Mouse (Mus musculus): ENCODE measurements at regions not wholly inside any gene's neighbourhood (a gene's known extent, or its start where the extent isn't known, plus 50 kb on each side); places are given as distances from the start of the nearest gene placed in this dataset.
A peak's percentile ranks its signal among the peaks of the same experiment; 100 is the strongest.

- no peak for TF ChIP-seq CTCF (IDR thresholded peaks at IDR 0.05; ENCODE audit: control insufficient read depth, insufficient read depth, insufficient read length)
- TF ChIP-seq MAX (IDR thresholded peaks at IDR 0.05) = peak; percentile 31
- TF ChIP-seq USF1 (IDR thresholded peaks at IDR 0.05; ENCODE audit: low read depth) = no peak
Observed at GRCm38 (mm10) chr19:56037584-56037983, 249.4 kb upstream of the Habp2 start.
